Mouse (Mus musculus) brain, embryonic 14.5 days (tissue): ENCODE data around the gene Oser1.

Experiments used
- CTCF ChIP-seq: fragments of 200-500 bp; IDR thresholded peaks from 2 replicates; pipeline ENCODE4 v1.5.1; 2012; ENCODE audit warnings: inconsistent platforms, mild to moderate bottlenecking, moderate library complexity, borderline replicate concordance; ENCODE audit not compliant: insufficient read depth, insufficient read length; ENCODE audit errors: extremely low read depth
- POLR2A ChIP-seq: fragments of 200-500 bp; IDR thresholded peaks from 2 replicates; pipeline ENCODE4 v1.6.1; 2012; ENCODE audit warnings: mild to moderate bottlenecking, inconsistent platforms, borderline replicate concordance; ENCODE audit not compliant: poor library complexity, insufficient read depth, insufficient read length, severe bottlenecking; ENCODE audit errors: extremely low read depth

GRCm38 (mm10) chr2:163467585-163467984 is 43.1 kb upstream of the Oser1 start:
- TF ChIP-seq POLR2A (no peak), CTCF (no peak)
